Mouse (Mus musculus): Measurements from ENCODE around the gene Nox1.

DNA sequence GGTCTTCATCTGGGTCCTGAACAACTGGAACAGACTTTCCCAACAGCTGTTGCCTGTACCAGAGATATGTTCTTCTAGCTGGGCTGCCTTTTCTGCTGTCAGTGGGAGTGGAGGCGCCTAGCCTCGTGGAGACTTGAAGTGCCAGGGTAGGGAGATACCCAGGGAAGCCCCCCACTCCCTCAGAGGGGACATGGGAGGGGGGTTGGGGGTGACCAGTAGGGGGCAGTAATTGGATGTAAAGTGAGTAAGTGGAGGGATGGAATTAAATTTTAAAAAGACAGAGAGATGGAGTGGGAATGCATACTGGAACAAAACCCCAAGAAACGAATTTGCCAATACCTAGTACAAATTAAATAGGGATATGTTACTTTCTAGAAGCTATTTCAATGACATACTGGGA is 87.9 kb downstream of the Nox1 start:
- TF ChIP-seq POLR2A (IDR thresholded peaks at IDR 0.05; ENCODE audit: borderline replicate concordance, control insufficient read depth, low read depth, low read length) (no peak), CTCF (IDR thresholded peaks at IDR 0.05; ENCODE audit: control insufficient read depth, insufficient read depth, low read length) (no peak)
